Mouse (Mus musculus) MEL (cell line): ENCODE data around the gene Kdm4a. TPM values are rescaled to one million over a fixed set of nuclear protein-coding genes. Genes with fewer than 3 reads are reported as not detected.

Experiments
- DNase-seq: peaks from one replicate; pipeline ENCODE4 v3.0.0; 2011; ENCODE audit warnings: low read depth, low spot score
- H3K27ac ChIP-seq: 2 replicates; pipeline ENCODE4 v1.5.1; 2012; ENCODE audit warnings: low read depth, mild to moderate bottlenecking, control low read depth, low read length, moderate library complexity; ENCODE audit not compliant: control insufficient read depth
- H3K27me3 ChIP-seq, 2 experiments: fragments of 150-350 bp in 1 of 2; sonication (generic) in 1 of 2; 2 replicates each; pipeline ENCODE4 v1.6.1; 2012; ENCODE audit warnings: low read length in 2 of 2, mild to moderate bottlenecking in 2 of 2, improper control_type of control experiment in 1 of 2, moderate library complexity in 1 of 2; ENCODE audit not compliant: insufficient read depth in 2 of 2, control insufficient read depth in 1 of 2
- H3K36me3 ChIP-seq, 2 experiments: 2 replicates each; pipeline ENCODE4 v1.6.1; 2012 to 2014; ENCODE audit warnings: low read length in 2 of 2, improper control_type of control experiment in 1 of 2, inconsistent platforms in 1 of 2, mild to moderate bottlenecking in 1 of 2; ENCODE audit not compliant: insufficient read depth in 2 of 2, control insufficient read depth in 1 of 2
- H3K4me1 ChIP-seq, 2 experiments: fragments of 150-350 bp in 1 of 2; sonication (generic) in 1 of 2; 2 replicates each; pipeline ENCODE4 v1.6.1; 2012; ENCODE audit warnings: low read length in 2 of 2, improper control_type of control experiment in 1 of 2, mild to moderate bottlenecking in 1 of 2; ENCODE audit not compliant: insufficient read depth in 2 of 2, control insufficient read depth in 1 of 2
- H3K4me3 ChIP-seq, 2 experiments: fragments of 150-350 bp in 1 of 2; sonication (generic) in 1 of 2; 2 replicates each; pipeline ENCODE4 v1.5.1; 2012; ENCODE audit warnings: low read depth in 2 of 2, low read length in 2 of 2, mild to moderate bottlenecking in 2 of 2, moderate library complexity in 2 of 2, control low read depth in 1 of 2, improper control_type of control experiment in 1 of 2; ENCODE audit not compliant: control insufficient read depth in 1 of 2, insufficient read depth in 1 of 2
- H3K79me2 ChIP-seq: 2 replicates; pipeline ENCODE4 v1.6.1; 2012; ENCODE audit warnings: mild to moderate bottlenecking, low read length, moderate library complexity; ENCODE audit not compliant: control insufficient read depth, poor library complexity, insufficient read depth
- H3K9ac ChIP-seq: 2 replicates; pipeline ENCODE4 v1.6.1; 2012; ENCODE audit warnings: low read depth, mild to moderate bottlenecking, control low read depth, low read length, moderate library complexity; ENCODE audit not compliant: control insufficient read depth, poor library complexity, severe bottlenecking
- H3K9me3 ChIP-seq: fragments of 150-350 bp; sonication (generic); replicated peaks from 2 replicates; pipeline ENCODE4 v1.6.1; 2012; ENCODE audit warnings: mild to moderate bottlenecking, low read length, improper control_type of control experiment, moderate library complexity; ENCODE audit not compliant: insufficient read depth
- BHLHE40 ChIP-seq: IDR thresholded peaks from 2 replicates; pipeline ENCODE4 v1.6.1; 2012; ENCODE audit warnings: low read depth, mild to moderate bottlenecking, inconsistent platforms, low read length, improper control_type of control experiment, borderline replicate concordance
- CHD1 ChIP-seq: IDR thresholded peaks from 2 replicates; pipeline ENCODE4 v1.6.1; 2012; ENCODE audit warnings: low read depth, mild to moderate bottlenecking, inconsistent platforms, low read length, improper control_type of control experiment
- CHD2 ChIP-seq: IDR thresholded peaks from 2 replicates; pipeline ENCODE4 v1.6.1; 2011; ENCODE audit warnings: low read length, improper control_type of control experiment
- CTCF ChIP-seq, 3 experiments: IDR thresholded peaks in 2 of 3; conservative IDR thresholded peaks in 1 of 3; 2 replicates each; pipeline ENCODE4 v1.5.1; 2011 to 2012; ENCODE audit warnings: low read length in 3 of 3, low read depth in 2 of 3, mild to moderate bottlenecking in 2 of 3, improper control_type of control experiment in 1 of 3, inconsistent platforms in 1 of 3, mixed read lengths in 1 of 3, moderate library complexity in 1 of 3; ENCODE audit not compliant: control insufficient read depth in 1 of 3, insufficient read depth in 1 of 3, poor library complexity in 1 of 3, severe bottlenecking in 1 of 3
- ELF1 ChIP-seq: IDR thresholded peaks from 2 replicates; pipeline ENCODE4 v1.6.1; 2014; ENCODE audit warnings: low read depth, mild to moderate bottlenecking, inconsistent platforms, low read length, improper control_type of control experiment, moderate library complexity
- EP300 ChIP-seq, 2 experiments: IDR thresholded peaks; 2 replicates each; pipeline ENCODE4 v1.6.1; 2011; ENCODE audit warnings: improper control_type of control experiment in 2 of 2, low read length in 2 of 2, low read depth in 1 of 2, mild to moderate bottlenecking in 1 of 2
- GABPA ChIP-seq: IDR thresholded peaks from 2 replicates; pipeline ENCODE4 v1.6.1; 2012; ENCODE audit warnings: low read depth, mild to moderate bottlenecking, inconsistent platforms, low read length, improper control_type of control experiment, moderate library complexity
- GATA1 ChIP-seq: IDR thresholded peaks from 2 replicates; pipeline ENCODE4 v1.6.1; 2011; ENCODE audit warnings: low read depth, low read length, improper control_type of control experiment
- HCFC1 ChIP-seq: IDR thresholded peaks from 2 replicates; pipeline ENCODE4 v1.6.1; 2012; ENCODE audit warnings: low read depth, mild to moderate bottlenecking, inconsistent platforms, low read length, improper control_type of control experiment, moderate library complexity
- JUND ChIP-seq: IDR thresholded peaks from 2 replicates; pipeline ENCODE4 v1.6.1; 2011; ENCODE audit warnings: low read depth, mild to moderate bottlenecking, improper control_type of control experiment, low read length
- KAT2A ChIP-seq: conservative IDR thresholded peaks from 2 replicates; pipeline ENCODE4 v1.6.1; 2012; ENCODE audit warnings: low read depth, low read length, improper control_type of control experiment, inconsistent platforms
- MAX ChIP-seq: IDR thresholded peaks from 2 replicates; pipeline ENCODE4 v1.6.1; 2011; ENCODE audit warnings: low read length, improper control_type of control experiment
- MAZ ChIP-seq: IDR thresholded peaks from 2 replicates; pipeline ENCODE4 v1.6.1; 2012; ENCODE audit warnings: low read depth, mild to moderate bottlenecking, inconsistent platforms, low read length, improper control_type of control experiment
- MEF2A ChIP-seq: IDR thresholded peaks from 2 replicates; pipeline ENCODE4 v1.6.1; 2014; ENCODE audit warnings: low read depth, mild to moderate bottlenecking, inconsistent platforms, low read length, improper control_type of control experiment; ENCODE audit not compliant: poor library complexity, insufficient replicate concordance, severe bottlenecking; ENCODE audit errors: extremely low read depth
- MXI1 ChIP-seq: IDR thresholded peaks from 2 replicates; pipeline ENCODE4 v1.6.1; 2011; ENCODE audit warnings: mild to moderate bottlenecking, low read depth, low read length, improper control_type of control experiment
- MYB ChIP-seq: IDR thresholded peaks from 2 replicates; pipeline ENCODE4 v1.6.1; 2011; ENCODE audit warnings: mild to moderate bottlenecking, low read depth, low read length, improper control_type of control experiment
- NELFE ChIP-seq: IDR thresholded peaks from 2 replicates; pipeline ENCODE4 v1.6.1; 2011; ENCODE audit warnings: low read depth, low read length, improper control_type of control experiment
- NRF1 ChIP-seq: IDR thresholded peaks from 2 replicates; pipeline ENCODE4 v1.6.1; 2014; ENCODE audit warnings: low read depth, mild to moderate bottlenecking, inconsistent platforms, low read length, improper control_type of control experiment, moderate library complexity; ENCODE audit not compliant: poor library complexity, insufficient read depth, severe bottlenecking
- POLR2A ChIP-seq, 2 experiments: IDR thresholded peaks; 2 replicates each; pipeline ENCODE4 v1.6.1; 2011 to 2012; ENCODE audit warnings: low read length in 2 of 2, mild to moderate bottlenecking in 2 of 2, control low read depth in 1 of 2, improper control_type of control experiment in 1 of 2, low read depth in 1 of 2, moderate library complexity in 1 of 2; ENCODE audit not compliant: control insufficient read depth in 1 of 2, insufficient read depth in 1 of 2, poor library complexity in 1 of 2
- POLR2AphosphoS5 ChIP-seq: IDR thresholded peaks from 2 replicates; pipeline ENCODE4 v1.6.1; 2012; ENCODE audit warnings: low read depth, borderline replicate concordance, mild to moderate bottlenecking, inconsistent platforms, low read length, moderate library complexity, mixed read lengths
- RCOR1 ChIP-seq: IDR thresholded peaks from 2 replicates; pipeline ENCODE4 v1.6.1; 2012; ENCODE audit warnings: low read depth, mild to moderate bottlenecking, inconsistent platforms, low read length, improper control_type of control experiment
- SIN3A ChIP-seq: IDR thresholded peaks from 2 replicates; pipeline ENCODE4 v1.6.1; 2012; ENCODE audit warnings: low read length, improper control_type of control experiment, inconsistent platforms
- SMC3 ChIP-seq: IDR thresholded peaks from 2 replicates; pipeline ENCODE4 v1.6.1; 2011; ENCODE audit warnings: low read depth, low read length, improper control_type of control experiment
- TAL1 ChIP-seq: IDR thresholded peaks from 2 replicates; pipeline ENCODE4 v1.6.1; 2012; ENCODE audit warnings: mild to moderate bottlenecking, inconsistent platforms, low read length, moderate library complexity, mixed read lengths
- TBP ChIP-seq: IDR thresholded peaks from 2 replicates; pipeline ENCODE4 v1.8.0; 2011; ENCODE audit warnings: low read depth, low read length, improper control_type of control experiment
- UBTF ChIP-seq: IDR thresholded peaks from 2 replicates; pipeline ENCODE4 v1.6.1; 2012; ENCODE audit warnings: low read depth, mild to moderate bottlenecking, inconsistent platforms, low read length, improper control_type of control experiment, moderate library complexity, borderline replicate concordance; ENCODE audit not compliant: insufficient read depth
- USF1 ChIP-seq: IDR thresholded peaks from 2 replicates; pipeline ENCODE4 v1.6.1; 2014; ENCODE audit warnings: low read depth, mild to moderate bottlenecking, inconsistent platforms, low read length, improper control_type of control experiment, moderate library complexity
- USF2 ChIP-seq, 2 experiments: IDR thresholded peaks; 2 replicates each; pipeline ENCODE4 v1.6.1; 2011 to 2012; ENCODE audit warnings: improper control_type of control experiment in 2 of 2, low read length in 2 of 2, borderline replicate concordance in 1 of 2, inconsistent platforms in 1 of 2, low read depth in 1 of 2, mild to moderate bottlenecking in 1 of 2; ENCODE audit not compliant: insufficient read depth in 1 of 2
- ZC3H11A ChIP-seq: IDR thresholded peaks from 2 replicates; pipeline ENCODE4 v1.6.1; 2012; ENCODE audit warnings: low read depth, mild to moderate bottlenecking, inconsistent platforms, low read length, improper control_type of control experiment
- ZKSCAN1 ChIP-seq: IDR thresholded peaks from 2 replicates; pipeline ENCODE4 v1.6.1; 2012; ENCODE audit warnings: low read depth, mild to moderate bottlenecking, inconsistent platforms, low read length, improper control_type of control experiment, moderate library complexity
- ZMIZ1 ChIP-seq: IDR thresholded peaks from 2 replicates; pipeline ENCODE4 v1.6.1; 2012; ENCODE audit warnings: low read depth, mild to moderate bottlenecking, inconsistent platforms, low read length, improper control_type of control experiment, moderate library complexity
- polyA plus RNA-seq, 2 experiments: library from polyadenylated mRNA; stranded (reverse) in 1 of 2; unstranded in 1 of 2; fragments of >175 nt in 1 of 2; fragments of >200 nt in 1 of 2; gene quantifications; 2 replicates each; pipeline versions ENCODE4 v1.2.1 to v1.2.4; 2012; ENCODE audit warnings: low replicate concordance in 2 of 2, low read depth in 1 of 2; ENCODE audit not compliant: insufficient read length in 2 of 2, insufficient read depth in 1 of 2, missing spikeins in 1 of 2
- total RNA-seq: library from RNA; depleted of rRNA; stranded (reverse); fragments of 300-350 nt; gene quantifications from 2 replicates; pipeline ENCODE4 v1.2.3, GENCODE M21; 2012

Kdm4a gene
- total and polyA plus RNA-seq, 3 experiments: 31.4 to 49.6 TPM; not detected in 1

DNA sequence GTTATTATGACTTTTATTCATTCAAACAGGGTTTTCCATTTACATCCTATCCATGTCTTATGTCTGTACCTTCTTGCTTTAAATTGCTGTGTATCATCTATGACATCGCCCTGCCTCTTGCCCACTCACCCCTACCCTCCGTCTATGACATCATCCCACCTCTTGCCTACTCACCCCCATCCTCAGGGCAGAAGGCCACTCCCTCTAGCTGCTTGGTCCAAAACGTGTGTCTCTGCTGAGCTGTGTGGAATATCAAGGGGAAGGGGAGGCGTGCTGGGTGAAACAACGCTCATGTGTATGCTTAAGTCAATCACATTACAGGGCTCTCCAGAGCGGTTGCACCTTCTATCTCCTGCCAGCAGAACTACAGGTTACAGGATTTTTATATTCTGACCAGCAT, 83.8 kb downstream of the Kdm4a start:
- H3K4me3 ChIP-seq: no peak overlapping the region
- H3K36me3 ChIP-seq: peaks cover 0 to 9% of the 10 kb centered on the region in 2 experiments; a peak in 3 of 4 replicates
- H3K9me3 ChIP-seq: no peaks in the 10 kb centered on the region
- no peak for DNase-seq
- H3K27me3 ChIP-seq: no peaks in the 10 kb centered on the region
- no peak overlapping the region for H3K9ac ChIP-seq
- H3K4me1 ChIP-seq: peaks cover 5 to 11% of the 10 kb centered on the region in 2 experiments
- H3K27ac ChIP-seq: no peak overlapping the region
- TF ChIP-seq UBTF (no peak), MYB (no peak), USF2 (IDR thresholded peaks at IDR 0.05; ENCODE audit: borderline replicate concordance in 1 of 2, insufficient read depth in 1 of 2, low read depth in 1 of 2, low read length in 2 of 2) (no peak), ZMIZ1 (no peak), POLR2A (IDR thresholded peaks at IDR 0.05; ENCODE audit: control insufficient read depth in 1 of 2, insufficient read depth in 1 of 2, low read depth in 1 of 2, low read length in 2 of 2, poor library complexity in 1 of 2) (no peak), MEF2A (no peak), SMC3 (no peak), CHD2 (no peak), NRF1 (no peak), ELF1 (no peak), POLR2AphosphoS5 (no peak), MXI1 (no peak), MAX (no peak), GABPA (no peak), TBP (no peak), ZKSCAN1 (no peak), BHLHE40 (no peak), KAT2A (no peak)
- H3K79me2 ChIP-seq: no peaks in the 10 kb centered on the region

DNA sequence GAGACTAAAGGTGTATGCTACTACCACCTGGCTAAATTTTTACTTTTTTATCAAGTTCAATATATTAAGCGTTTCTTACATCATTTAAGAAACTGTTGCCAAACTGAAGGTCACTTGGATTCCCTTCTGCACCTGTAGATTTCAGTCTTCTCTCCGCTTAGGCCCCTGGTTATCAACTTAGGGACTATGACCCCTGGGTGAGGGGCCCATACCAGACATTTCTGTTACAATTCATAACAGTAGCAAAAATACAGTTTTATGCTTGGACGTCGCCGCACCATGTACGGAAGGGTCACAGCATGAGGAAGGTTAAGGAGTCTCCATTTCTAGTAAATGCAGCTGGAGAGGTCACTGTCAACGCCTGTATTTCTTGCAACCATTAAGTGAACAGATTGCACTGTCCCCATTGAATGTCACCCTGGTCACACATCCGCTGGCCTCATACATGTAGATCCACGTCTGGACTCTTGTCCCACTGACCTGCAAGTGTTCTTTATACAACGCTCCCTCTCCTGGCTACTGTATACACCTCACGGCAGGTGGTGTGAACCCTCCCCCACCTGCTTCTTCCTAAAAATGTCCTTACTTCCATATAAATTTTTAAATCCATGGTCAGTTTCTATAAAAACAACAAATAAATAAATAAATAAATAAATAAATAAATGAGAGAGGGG, 86.9 kb downstream of the Kdm4a start:
- no peaks in the 10 kb centered on the region for H3K27me3 ChIP-seq
- TF ChIP-seq SIN3A: no peak
- TF ChIP-seq GABPA: no peak
- no peak for TF ChIP-seq POLR2AphosphoS5
- TF ChIP-seq MAZ: no peak
- no peak for TF ChIP-seq JUND
- no peak for TF ChIP-seq EP300 (IDR thresholded peaks at IDR 0.05; ENCODE audit: low read depth in 1 of 2, low read length in 2 of 2)
- TF ChIP-seq ZC3H11A: no peak
- no peak for TF ChIP-seq MAX
- TF ChIP-seq KAT2A: no peak
- no peak for TF ChIP-seq GATA1
- TF ChIP-seq RCOR1: no peak
- TF ChIP-seq CTCF (IDR thresholded peaks at IDR 0.05 in 2 of 3, conservative IDR thresholded peaks at IDR 0.05 in 1 of 3; ENCODE audit: control insufficient read depth in 1 of 3, insufficient read depth in 1 of 3, low read depth in 2 of 3, low read length in 3 of 3, poor library complexity in 1 of 3, severe bottlenecking in 1 of 3): no peak
- no peak for TF ChIP-seq HCFC1
- TF ChIP-seq TAL1: no peak
- TF ChIP-seq USF1: no peak
- no peak for TF ChIP-seq MYB
- no peak for TF ChIP-seq USF2 (IDR thresholded peaks at IDR 0.05; ENCODE audit: borderline replicate concordance in 1 of 2, insufficient read depth in 1 of 2, low read depth in 1 of 2, low read length in 2 of 2)
- no peak for TF ChIP-seq CHD1
- no peak for TF ChIP-seq NELFE
- TF ChIP-seq, all 39 proteins: peak for 0
- H3K9me3 ChIP-seq: no peaks in the 10 kb centered on the region
- DNase-seq: no peak
- no peak overlapping the region for H3K27ac ChIP-seq
- H3K4me1 ChIP-seq: no peaks in the 10 kb centered on the region
- H3K4me3 ChIP-seq: no peak overlapping the region
- H3K9ac ChIP-seq: no peak overlapping the region
- H3K79me2 ChIP-seq: no peaks in the 10 kb centered on the region
- H3K36me3 ChIP-seq: no peaks in the 10 kb centered on the region; a peak in 1 of 4 replicates
